Mouse (Mus musculus) lung, postnatal 4 days (tissue): ENCODE results near the gene Kiss1r.

Experiments used
- DNase-seq, 2 experiments: peaks; one replicate each; pipeline ENCODE4 v3.0.0; 2021

Gene Kiss1r

DNA sequence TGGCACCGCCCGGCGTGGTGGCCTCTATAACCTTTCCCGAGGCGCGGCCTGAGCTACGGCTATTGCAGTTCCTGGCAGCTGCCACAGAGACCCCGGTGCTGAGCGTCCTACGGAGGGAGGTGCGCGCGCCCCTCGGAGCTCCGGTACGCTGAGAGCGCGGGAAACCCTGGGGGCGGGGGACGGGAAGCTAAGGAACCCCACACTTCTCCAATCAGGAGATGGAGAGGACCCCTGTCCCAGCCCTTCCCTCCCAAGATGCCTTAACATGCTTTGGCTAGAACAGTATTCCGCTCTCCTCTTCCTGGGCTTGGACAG lies 54.4 kb downstream of the Kiss1r start:
- DNase-seq, result no peak
